Mouse (Mus musculus) embryonic fibroblast, embryonic 13.5 days (primary cell): Measurements from ENCODE around the gene Use1. TPM values are rescaled to one million over a fixed set of nuclear protein-coding genes. Genes with fewer than 3 reads are reported as not detected.

Source experiments
- H3K27ac ChIP-seq: 2 replicates; pipeline ENCODE4 v1.5.1; 2012; ENCODE audit warnings: low read length, control low read depth, inconsistent platforms; ENCODE audit not compliant: insufficient read depth
- H3K4me1 ChIP-seq: 2 replicates; pipeline ENCODE4 v1.6.1; 2011; ENCODE audit warnings: low read length; ENCODE audit not compliant: control insufficient read depth, insufficient read depth
- H3K4me3 ChIP-seq: 2 replicates; pipeline ENCODE4 v1.5.1; 2011; ENCODE audit warnings: mild to moderate bottlenecking, control low read depth, low read length; ENCODE audit not compliant: insufficient read depth
- CTCF ChIP-seq: IDR thresholded peaks from 2 replicates; pipeline ENCODE4 v1.5.1; 2011; ENCODE audit warnings: mild to moderate bottlenecking, control low read depth, low read length, moderate library complexity, borderline replicate concordance; ENCODE audit not compliant: insufficient read depth
- POLR2A ChIP-seq: IDR thresholded peaks from 2 replicates; pipeline ENCODE4 v1.6.1; 2011; ENCODE audit warnings: low read depth, mild to moderate bottlenecking, control low read depth, low read length, moderate library complexity
- polyA plus RNA-seq: library from polyadenylated mRNA; stranded (reverse); fragments of >200 nt; gene quantifications from 2 replicates; pipeline ENCODE4 v1.2.4, GENCODE M21; 2011; ENCODE audit warnings: low read depth; ENCODE audit not compliant: missing spikeins, insufficient read length

The Use1 gene
- polyA plus RNA-seq, 1 experiment = 97.6 TPM

GRCm38 (mm10) chr8:71400826-71401225 is 34.2 kb downstream of the Use1 start:
- TF ChIP-seq CTCF (no peak), POLR2A (no peak)
- Histone ChIP-seq H3K4me1 (peaks cover 4% of the 10 kb centered on the region; the same call in 1 of the 2 replicates), H3K4me3 (no peak overlapping the region), H3K27ac (no peak overlapping the region)

DNA sequence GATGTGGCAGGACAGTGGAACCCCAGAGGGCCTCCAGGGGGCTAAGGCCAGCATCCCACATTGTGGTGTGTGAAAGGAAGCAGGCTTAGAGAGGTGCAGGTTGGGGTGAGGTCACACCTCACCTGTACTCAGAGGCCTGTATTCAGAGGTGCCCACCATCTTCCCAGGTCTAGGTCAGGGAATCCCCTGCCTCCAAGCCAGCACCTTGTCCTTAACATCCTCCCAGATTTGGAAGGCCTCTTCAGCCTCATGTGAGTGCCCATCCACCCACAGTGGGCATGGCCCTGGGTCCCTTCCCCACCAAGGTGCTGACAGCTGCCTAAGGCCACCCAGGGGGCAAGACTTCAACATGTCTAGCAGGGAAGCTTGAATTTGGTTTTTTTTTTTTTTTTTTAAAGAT is 34.8 kb downstream of the Use1 start:
- TF ChIP-seq POLR2A = no peak
- TF ChIP-seq CTCF = no peak
- Histone ChIP-seq H3K27ac (no peak overlapping the region), H3K4me3 (no peak overlapping the region), H3K4me1 (peaks cover 4% of the 10 kb centered on the region; the same call in 1 of the 2 replicates)

DNA sequence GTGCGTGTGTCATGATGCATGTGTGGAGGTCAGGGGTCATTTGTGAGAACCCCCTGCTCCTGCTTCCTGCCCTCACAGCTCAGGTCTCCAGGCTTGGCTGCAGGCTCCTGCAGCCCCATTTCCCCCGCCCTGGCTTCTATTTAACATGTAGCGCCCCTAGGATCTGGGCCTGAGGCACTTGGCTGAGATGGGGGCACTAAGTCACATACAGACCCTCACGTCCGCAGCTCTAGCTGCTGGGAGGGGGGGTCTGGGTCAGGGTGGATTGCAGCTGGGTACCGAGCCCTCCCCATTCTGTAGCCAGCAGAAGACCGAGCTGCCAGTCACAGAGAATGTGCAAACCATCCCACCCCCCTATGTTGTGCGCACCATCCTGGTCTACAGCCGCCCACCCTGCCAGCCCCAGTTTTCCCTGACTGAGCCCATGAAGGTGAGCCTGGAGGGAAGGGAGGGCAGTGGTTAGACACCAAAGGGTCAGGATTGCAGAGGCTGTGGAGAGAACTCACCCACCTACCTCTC is 35.9 kb downstream of the Use1 start:
- TF ChIP-seq CTCF (no peak), POLR2A (no peak)

GRCm38 (mm10) chr8:71403107-71403885 is 36.6 kb downstream of the Use1 start:
- Histone ChIP-seq H3K27ac (no peak overlapping the region), H3K4me1 (no peaks in the 10 kb centered on the region), H3K4me3 (no peak overlapping the region)
- TF ChIP-seq POLR2A (no peak), CTCF (no peak)

More for the DNA sequence above, 35.9 kb downstream of the Use1 start:
- H3K4me1 ChIP-seq = peaks cover 3% of the 10 kb centered on the region; the same call in 1 of the 2 replicates
- no peak overlapping the region for H3K27ac ChIP-seq
- no peak overlapping the region for H3K4me3 ChIP-seq

GRCm38 (mm10) chr8:71404011-71404410 is 37.4 kb downstream of the Use1 start:
- no peak for TF ChIP-seq POLR2A
- no peak for TF ChIP-seq CTCF
- no peak overlapping the region for H3K27ac ChIP-seq
- H3K4me1 ChIP-seq = no peaks in the 10 kb centered on the region
- H3K4me3 ChIP-seq = no peak overlapping the region

- H3K4me1 ChIP-seq = no peaks in the 10 kb centered on the region
- no peak overlapping the region for H3K4me3 ChIP-seq
- TF ChIP-seq CTCF (no peak), POLR2A (no peak)
- H3K27ac ChIP-seq = no peak overlapping the region
Observed at GRCm38 (mm10) chr8:71404951-71405351, 38.3 kb downstream of the Use1 start.

DNA sequence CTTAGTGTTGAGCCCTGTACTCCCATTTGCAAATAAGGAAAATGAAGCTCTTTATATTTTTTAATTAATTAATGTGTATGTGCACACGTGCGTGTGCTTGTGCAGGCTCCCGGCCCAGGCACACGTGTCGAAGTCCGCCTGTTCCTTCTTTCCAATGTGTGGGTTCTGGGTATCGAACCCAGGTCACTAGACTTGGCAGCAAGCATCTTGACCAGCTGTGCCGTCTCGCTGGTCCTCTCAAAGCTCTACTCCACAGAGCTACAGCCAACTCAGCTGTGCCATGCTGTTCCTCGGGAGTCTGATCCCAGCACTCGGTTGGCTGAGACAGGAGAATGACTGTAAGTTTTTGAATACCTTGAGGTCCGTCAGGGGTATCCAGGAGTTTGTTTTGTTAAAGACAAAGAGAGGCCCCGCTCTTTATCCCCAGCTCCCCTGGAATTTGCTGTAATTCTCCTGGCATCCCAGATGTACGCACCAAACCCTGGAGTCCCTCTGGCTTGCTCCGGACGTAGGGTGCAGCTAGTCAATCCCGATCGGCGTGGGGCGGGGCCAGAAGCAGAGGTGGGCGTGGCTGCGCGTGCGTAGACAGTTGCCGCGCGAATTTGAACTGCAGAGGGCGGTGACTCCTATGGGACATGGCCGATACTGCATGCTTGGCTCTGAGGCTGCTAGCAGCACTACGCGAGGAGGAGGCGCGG is 38.9 kb downstream of the Use1 start, which contains the start of gene Ankle1:
Gene Ankle1, plus strand, starts transcription at position 610 of the 698 bp plus-strand sequence.
- TF ChIP-seq POLR2A = peak; percentile 93
- TF ChIP-seq CTCF = peak; percentile 23; the same call in 1 of the 2 replicates
- Histone ChIP-seq H3K4me3 (peak within 1 kb of the TSS; percentile 65), H3K27ac (peak within 1 kb of the TSS; percentile 21; the same call in 1 of the 2 replicates), H3K4me1 (no peaks in the 10 kb centered on the region)

GRCm38 (mm10) chr8:71406099-71407015 is 39.7 kb downstream of the Use1 start:
- peak; percentile 99 for TF ChIP-seq CTCF
- no peak for TF ChIP-seq POLR2A
- Histone ChIP-seq H3K27ac (no peak overlapping the region), H3K4me1 (no peaks in the 10 kb centered on the region), H3K4me3 (peak overlapping the region; percentile 65)

DNA sequence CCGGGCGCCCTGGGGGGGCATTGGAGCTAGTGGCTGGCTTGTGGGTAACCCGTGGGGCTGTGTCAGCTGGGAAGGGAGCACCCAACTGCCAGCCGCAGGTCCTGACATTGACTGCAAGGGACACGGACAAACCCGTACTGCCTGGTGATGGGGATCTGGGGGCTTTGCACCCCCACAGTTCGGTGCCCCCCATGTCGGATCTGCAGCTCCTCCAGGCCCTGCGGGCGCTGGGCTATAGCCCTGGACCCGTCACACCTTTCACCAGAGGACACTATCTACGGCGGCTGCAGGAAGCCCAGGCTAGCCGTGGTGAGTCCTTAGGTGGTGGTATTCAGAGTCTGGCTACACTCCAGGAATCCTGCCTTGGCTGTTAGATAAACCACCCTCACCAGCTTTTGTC is 40.8 kb downstream of the Use1 start:
- no peak overlapping the region for H3K4me3 ChIP-seq
- H3K27ac ChIP-seq = no peak overlapping the region
- no peak for TF ChIP-seq CTCF
- no peaks in the 10 kb centered on the region for H3K4me1 ChIP-seq
